18 mouse cellular contexts compared by ENCODE assay signal in genomic region chr17:33773871-33774572, GRCm38 (mm10). TPM values are rescaled to one million over a fixed set of nuclear protein-coding genes. Genes with fewer than 3 reads are reported as not detected.
DNase-seq lines count a peak whose midpoint lies in the region; ATAC-seq and TF ChIP-seq lines count a peak whose summit lies in the region.
"Had no signal": no experiment of that assay in that cellular context is flagged by ENCODE, and none has a peak within 500 bp of the region (broad histone marks: within the 10 kb centered on the region; RNA-seq: fewer than 3 reads in every experiment).

No protein-coding gene starts in this region.

- no peaks in the 10 kb centered on the region for H3K9me3 ChIP-seq in liver, embryonic 16.5 days (replicated peaks; ENCODE audit: control insufficient read depth, low read length)
- no peaks in the 10 kb centered on the region for H3K9me3 ChIP-seq in liver, embryonic 12.5 days (replicated peaks)
- H3K9me3 ChIP-seq: embryonic facial prominence, embryonic 10.5 days; forebrain, embryonic 13.5 days; heart, embryonic 15.5 days had no signal

- peaks cover 3% of the 10 kb centered on the region; the same call in 1 of the 2 replicates for H3K36me3 ChIP-seq in liver, embryonic 16.5 days (ENCODE audit: control insufficient read depth, insufficient read depth)
- peaks cover 49% of the 10 kb centered on the region for H3K36me3 ChIP-seq in liver, embryonic 12.5 days
- H3K36me3 ChIP-seq in small intestine, adult 2 months (ENCODE audit: control insufficient read depth, insufficient read depth, low read length), result peaks cover 4% of the 10 kb centered on the region; the same call in 1 of the 2 replicates

- TF ChIP-seq CTCF in small intestine, adult 2 months (IDR thresholded peaks at IDR 0.05; ENCODE audit: extremely low read depth, insufficient read length, insufficient replicate concordance, low read depth, low read length), result no peak

- H3K27me3 ChIP-seq in liver, embryonic 16.5 days (ENCODE audit: control insufficient read depth, insufficient read depth, low read depth, low read length), result no peaks in the 10 kb centered on the region
- H3K27me3 ChIP-seq in liver, embryonic 12.5 days (replicated peaks), result peaks cover 6% of the 10 kb centered on the region; the same call in 1 of the 2 replicates
- no peaks in the 10 kb centered on the region for H3K27me3 ChIP-seq in small intestine, adult 2 months (ENCODE audit: control insufficient read depth, insufficient read depth, low read length)
- H3K27me3 ChIP-seq: forebrain, embryonic 13.5 days had no signal

- no peak for TF ChIP-seq POLR2A in small intestine, adult 2 months (IDR thresholded peaks at IDR 0.05; ENCODE audit: low read depth, low read length)

- ATAC-seq in liver, embryonic 16.5 days (ENCODE audit: low read depth), result no peak
- ATAC-seq in liver, embryonic 12.5 days, result no peak
- ATAC-seq: forebrain, embryonic 13.5 days; forebrain, postnatal 0 days had no signal

- H3K4me2 ChIP-seq in liver, embryonic 16.5 days (ENCODE audit: low read depth, low read length), result no peak overlapping the region
- H3K4me2 ChIP-seq in liver, embryonic 12.5 days, result no peak overlapping the region
- H3K4me2 ChIP-seq: forebrain, embryonic 13.5 days; heart, embryonic 11.5 days; heart, embryonic 15.5 days had no signal

- H3K4me1 ChIP-seq in liver, embryonic 16.5 days (ENCODE audit: control insufficient read depth, low read depth, low read length), result peaks cover 6% of the 10 kb centered on the region
- peaks cover 8% of the 10 kb centered on the region for H3K4me1 ChIP-seq in liver, embryonic 12.5 days
- peaks cover 12% of the 10 kb centered on the region for H3K4me1 ChIP-seq in small intestine, adult 2 months (ENCODE audit: control insufficient read depth, insufficient read depth, insufficient read length, low read length)

- no peak overlapping the region for H3K9ac ChIP-seq in liver, embryonic 16.5 days (ENCODE audit: low read depth, low read length)
- no peak overlapping the region for H3K9ac ChIP-seq in liver, embryonic 12.5 days
- H3K9ac ChIP-seq: forebrain, embryonic 13.5 days; forebrain, postnatal 0 days; heart, embryonic 15.5 days had no signal

- 74% methylated on average over 6 of the region's 6 CpGs for WGBS in liver, embryonic 16.5 days (ENCODE audit: insufficient replicate concordance)
- 77% methylated on average over 6 of the region's 6 CpGs for WGBS in liver, embryonic 12.5 days (ENCODE audit: insufficient replicate concordance)
- WGBS in small intestine, adult 2 months, result 84% methylated on average over 6 of the region's 6 CpGs

- peak overlapping the region; percentile 52 for H3K27ac ChIP-seq in liver, embryonic 16.5 days (ENCODE audit: low read length)
- H3K27ac ChIP-seq in liver, embryonic 12.5 days, result no peak overlapping the region
- peak overlapping the region; percentile 63 for H3K27ac ChIP-seq in small intestine, adult 2 months (ENCODE audit: insufficient read depth, low read depth, low read length)
- H3K27ac ChIP-seq: embryonic facial prominence, embryonic 10.5 days; forebrain, embryonic 13.5 days; heart, adult 2 months; heart, embryonic 15.5 days had no signal

- peak; percentile 41 for DNase-seq in kidney, postnatal 14 days
- DNase-seq in kidney, postnatal 10 days, result no peak
- no peak for DNase-seq in layer of hippocampus, postnatal 25 days (ENCODE audit: extremely low spot score in 1 of 2, low spot score in 1 of 2)
- DNase-seq: adrenal gland, adult 8-10 months; adrenal gland, postnatal 36 days; cerebellum, adult 2 months; cerebellum, postnatal 10 days; forebrain, postnatal 0 days; gastrocnemius, postnatal 14 days; heart, adult 2 months; heart, postnatal 14 days had no signal

- H3K4me3 ChIP-seq in liver, embryonic 16.5 days (ENCODE audit: low read depth, low read length), result no peak overlapping the region
- no peak overlapping the region for H3K4me3 ChIP-seq in liver, embryonic 12.5 days
- H3K4me3 ChIP-seq in small intestine, adult 2 months (ENCODE audit: low read depth, low read length), result no peak overlapping the region
- H3K4me3 ChIP-seq: embryonic facial prominence, embryonic 10.5 days; forebrain, embryonic 13.5 days; heart, adult 2 months; heart, embryonic 15.5 days had no signal

RNA-seq across cellular contexts. Expression of gene Angptl4, which starts 7.6 kb away (rescaled TPM):
- 29.3 and 29.6 TPM in 2 replicates for polyA plus RNA-seq in liver, embryonic 16.5 days (2015; fragmentation: Nextera tagmentation; extraction: Ambion mirVana)
- polyA plus RNA-seq in liver, embryonic 12.5 days (2016; fragmentation: Nextera tagmentation; extraction: Ambion mirVana), result 17.3 and 21.0 TPM in 2 replicates
- polyA plus RNA-seq in small intestine, adult 2 months (2012; rRNA removed), result 14.7 and 57.3 TPM in 2 replicates
- 1 to 10 TPM; 3.8 to 4.0 TPM for total RNA-seq in layer of hippocampus, postnatal 25 days (2021)

RNA-seq across cellular contexts. Expression of gene Rab11b, which starts 13.7 kb away (rescaled TPM):
- 107 and 115 TPM in 2 replicates for polyA plus RNA-seq in liver, embryonic 16.5 days (2015; fragmentation: Nextera tagmentation; extraction: Ambion mirVana)
- 147 and 169 TPM in 2 replicates for polyA plus RNA-seq in liver, embryonic 12.5 days (2016; fragmentation: Nextera tagmentation; extraction: Ambion mirVana)
- polyA plus RNA-seq in small intestine, adult 2 months (2012; rRNA removed), result 171 and 431 TPM in 2 replicates
- 100 to 1,000 TPM; 304 to 328 TPM for total RNA-seq in layer of hippocampus, postnatal 25 days (2021)

RNA-seq across cellular contexts. Expression of gene Kank3, which starts 36.3 kb away (rescaled TPM):
- polyA plus RNA-seq in liver, embryonic 16.5 days (2015; fragmentation: Nextera tagmentation; extraction: Ambion mirVana), result 10.0 and 13.7 TPM in 2 replicates
- 12.6 and 13.2 TPM in 2 replicates for polyA plus RNA-seq in liver, embryonic 12.5 days (2016; fragmentation: Nextera tagmentation; extraction: Ambion mirVana)
- polyA plus RNA-seq in small intestine, adult 2 months (2012; rRNA removed), result 20.6 and 21.1 TPM in 2 replicates
- 10 to 100 TPM; 27.8 to 35.8 TPM for total RNA-seq in layer of hippocampus, postnatal 25 days (2021)

RNA-seq across cellular contexts. Expression of gene Rps28, which starts 50.3 kb away (rescaled TPM):
- polyA plus RNA-seq in liver, embryonic 16.5 days (2015; fragmentation: Nextera tagmentation; extraction: Ambion mirVana), result 389 and 463 TPM in 2 replicates
- polyA plus RNA-seq in liver, embryonic 12.5 days (2016; fragmentation: Nextera tagmentation; extraction: Ambion mirVana), result 689 and 715 TPM in 2 replicates
- 296 and 444 TPM in 2 replicates for polyA plus RNA-seq in small intestine, adult 2 months (2012; rRNA removed)
- total RNA-seq in layer of hippocampus, postnatal 25 days (2021), result 100 to 1,000 TPM; 728 to 834 TPM

RNA-seq across cellular contexts. Expression of gene Ndufa7, which starts 50.4 kb away (rescaled TPM):
- polyA plus RNA-seq in liver, embryonic 16.5 days (2015; fragmentation: Nextera tagmentation; extraction: Ambion mirVana), result 243 and 245 TPM in 2 replicates
- polyA plus RNA-seq in liver, embryonic 12.5 days (2016; fragmentation: Nextera tagmentation; extraction: Ambion mirVana), result 296 and 311 TPM in 2 replicates
- 337 and 417 TPM in 2 replicates for polyA plus RNA-seq in small intestine, adult 2 months (2012; rRNA removed)
- total RNA-seq in layer of hippocampus, postnatal 25 days (2021), result 100 to 1,000 TPM; 214 to 222 TPM
